Mouse (Mus musculus): ENCODE data around the gene Dock9.

Dock9 gene

GRCm38 (mm10) chr14:121504781-121505484 is 292.7 kb downstream of the Dock9 start, which contains the start of gene Slc15a1:
Gene Slc15a1, minus strand, starts transcription at chr14:121505252.
- ChIA-PET CTCF (interaction anchor here in 1 of 4 experiments (0.8 to 1.4 kb wide), 2 partner anchors 50 to 101 kb away, joined by 3 to 4 read pairs; no protein-coding TSS in a partner anchor), POLR2A (interaction anchor here in 3 of 4 experiments (0.6 to 4.9 kb wide), 24 partner anchors 7 to 911 kb away, joined by 3 to 46 read pairs (median 5); partner anchors contain the start of gene Dock9 (in 1 of the 3))

GRCm38 (mm10) chr14:121500577-121500976 is 297.1 kb downstream of the Dock9 start:
- CTCF ChIA-PET = interaction anchor here in 1 of 4 experiments (1.2 kb wide), 1 partner anchor 46 kb away, joined by 4 read pairs; no protein-coding TSS in a partner anchor
- POLR2A ChIA-PET = interaction anchor here in 1 of 4 experiments (0.7 to 0.8 kb wide), 3 partner anchors 15 to 968 kb away, joined by 3 to 4 read pairs (median 3); no protein-coding TSS in a partner anchor

GRCm38 (mm10) chr14:121499769-121500168 is 297.9 kb downstream of the Dock9 start:
- POLR2A ChIA-PET = interaction anchor here in 1 of 4 experiments (0.6 kb wide), 1 partner anchor 895 kb away, joined by 3 read pairs; no protein-coding TSS in a partner anchor
- CTCF ChIA-PET = no interaction called here

GRCm38 (mm10) chr14:121497800-121498199 is 299.8 kb downstream of the Dock9 start:
- CTCF ChIA-PET = no interaction called here
- POLR2A ChIA-PET = interaction anchor here in 1 of 4 experiments (1.0 kb wide), 1 partner anchor 8 kb away, joined by 4 read pairs; no protein-coding TSS in a partner anchor

GRCm38 (mm10) chr14:121495741-121496140 is 301.9 kb downstream of the Dock9 start:
- POLR2A ChIA-PET = interaction anchor here in 2 of 4 experiments (1.6 to 7.3 kb wide), 2 partner anchors 9 to 10 kb away, joined by 5 to 46 read pairs; partner anchors contain the start of gene Slc15a1 (in 1 of the 2)

GRCm38 (mm10) chr14:121495120-121495519 is 302.5 kb downstream of the Dock9 start:
- POLR2A ChIA-PET = interaction anchor here in 2 of 4 experiments (1.6 to 7.3 kb wide), 2 partner anchors 10 to 11 kb away, joined by 5 to 46 read pairs; partner anchors contain the start of gene Slc15a1 (in 1 of the 2)
- CTCF ChIA-PET = interaction anchor here in 1 of 4 experiments (0.6 kb wide), 1 partner anchor 323 kb away, joined by 4 read pairs; no protein-coding TSS in a partner anchor

More at GRCm38 (mm10) chr14:121495741-121496140, 301.9 kb downstream of the Dock9 start:
- CTCF ChIA-PET = interaction anchor here in 2 of 4 experiments (0.6 to 1.0 kb wide), 2 partner anchors 40 to 322 kb away, joined by 3 to 4 read pairs; no protein-coding TSS in a partner anchor

GRCm38 (mm10) chr14:121494238-121494637 is 303.4 kb downstream of the Dock9 start:
- POLR2A ChIA-PET = interaction anchor here in 1 of 4 experiments (7.3 kb wide), 1 partner anchor 11 kb away, joined by 46 read pairs; the partner anchor contains the start of gene Slc15a1
- CTCF ChIA-PET = no interaction called here

GRCm38 (mm10) chr14:121493712-121494111 is 303.9 kb downstream of the Dock9 start:
- POLR2A ChIA-PET = interaction anchor here in 2 of 4 experiments (3.2 to 7.3 kb wide), 2 partner anchors 11 to 12 kb away, joined by 18 to 46 read pairs; partner anchors contain the start of gene Slc15a1 (in 2 of the 2)
- CTCF ChIA-PET = interaction anchor here in 1 of 4 experiments (0.5 kb wide), 1 partner anchor 696 kb away, joined by 3 read pairs; no protein-coding TSS in a partner anchor

GRCm38 (mm10) chr14:121492328-121492727 is 305.3 kb downstream of the Dock9 start:
- ChIA-PET CTCF (no interaction called here), POLR2A (interaction anchor here in 3 of 4 experiments (0.6 to 7.3 kb wide), 4 partner anchors 13 to 306 kb away, joined by 3 to 46 read pairs (median 10); partner anchors contain the start of gene Slc15a1 (in 3 of the 3))

All from embryonic stem cell, embryonic (primary cell).